Mouse (Mus musculus) intestine, postnatal 0 days (tissue): ENCODE results near the gene Pdpr. TPM values are rescaled to one million over a fixed set of nuclear protein-coding genes. Genes with fewer than 3 reads are reported as not detected.

ENCODE experiments used
- ATAC-seq: fragments of 200-750 bp; cut with Nextera tagmentation; 2 replicates; pipeline ENCODE4 v1.8.0; 2017; ENCODE audit warnings: mild to moderate bottlenecking, moderate TSS enrichment, moderate library complexity
- H3K27ac ChIP-seq: fragments of 300-500 bp; sonication (generic); 2 replicates; pipeline ENCODE4 v1.5.1; 2014; ENCODE audit warnings: mild to moderate bottlenecking, low read depth, low read length, moderate library complexity
- H3K27me3 ChIP-seq: fragments of 300-500 bp; sonication (generic); replicated peaks from 2 replicates; pipeline ENCODE4 v1.6.1; 2014; ENCODE audit warnings: low read length, mixed read lengths; ENCODE audit not compliant: control insufficient read depth, insufficient read depth
- H3K36me3 ChIP-seq: fragments of 300-500 bp; sonication (generic); 2 replicates; pipeline ENCODE4 v1.6.1; 2014; ENCODE audit warnings: mild to moderate bottlenecking, moderate library complexity; ENCODE audit not compliant: control insufficient read depth, insufficient read depth
- H3K4me1 ChIP-seq: fragments of 300-500 bp; sonication (generic); replicated peaks from 2 replicates; pipeline ENCODE4 v1.6.1; 2014; ENCODE audit warnings: antibody characterized with exemption, low read length, mixed read lengths; ENCODE audit not compliant: control insufficient read depth, insufficient read depth
- H3K4me2 ChIP-seq: fragments of 300-500 bp; sonication (generic); replicated peaks from 2 replicates; pipeline ENCODE4 v1.6.1; 2014; ENCODE audit warnings: low read depth, mild to moderate bottlenecking, moderate library complexity
- H3K4me3 ChIP-seq: fragments of 300-500 bp; sonication (generic); 2 replicates; pipeline ENCODE4 v1.5.1; 2014; ENCODE audit warnings: low read depth, low read length
- H3K9ac ChIP-seq: fragments of 300-500 bp; sonication (generic); 2 replicates; pipeline ENCODE4 v1.6.1; 2014; ENCODE audit warnings: mild to moderate bottlenecking, low read depth, low read length
- H3K9me3 ChIP-seq: fragments of 300-500 bp; sonication (generic); 2 replicates; pipeline ENCODE4 v1.6.1; 2016; ENCODE audit warnings: mixed run types; ENCODE audit not compliant: control insufficient read depth
- CTCF ChIP-seq: sonication (generic); IDR thresholded peaks from 2 replicates; pipeline ENCODE4 v1.5.1; 2016; ENCODE audit warnings: low read depth, mild to moderate bottlenecking, control low read depth, antibody characterized with exemption, moderate library complexity
- WGBS: fragments of 180-500 bp; shearing (Covaris S2); extraction: QIAGEN DNeasy Blood & Tissue Kit; methylation state at CpG from one replicate; pipeline ENCODE4 v1.1.7; 2014; 5-methylcytosine and 5-hydroxymethylcytosine counted together
- polyA plus RNA-seq: library from polyadenylated mRNA; unstranded; fragments of >200 nt; fragmentation: Nextera tagmentation; extraction: Ambion mirVana; gene quantifications from 2 replicates; pipeline ENCODE4 v1.2.1, GENCODE M21; 2015

The Pdpr gene
- polyA plus RNA-seq, 1 experiment from 2014 or later: 4.3 TPM

DNA sequence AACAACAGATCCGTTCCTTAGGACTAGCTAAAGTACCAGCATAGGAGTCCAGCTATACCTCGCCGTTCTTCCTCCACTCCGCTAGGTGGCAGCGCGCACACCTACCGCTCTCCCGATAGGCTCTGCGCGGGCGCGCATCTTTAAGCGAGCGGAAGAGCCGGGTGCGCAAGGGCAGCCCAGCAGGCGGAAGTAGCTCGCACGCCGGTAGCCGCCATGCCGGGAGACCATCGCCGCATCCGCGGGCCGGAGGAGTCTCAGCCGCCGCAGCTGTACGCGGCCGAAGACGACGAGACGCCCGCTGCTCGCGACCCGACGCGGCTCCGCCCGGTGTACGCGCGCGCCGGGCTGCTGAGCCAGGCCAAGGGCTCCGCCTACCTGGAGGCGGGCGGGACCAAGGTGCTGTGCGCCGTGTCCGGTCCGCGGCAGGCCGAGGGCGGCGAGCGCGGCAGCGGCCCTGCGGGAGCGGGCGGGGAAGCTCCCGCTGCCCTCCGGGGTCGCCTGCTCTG, 38.2 kb upstream of the Pdpr start, which contains the start of gene Exosc6:
TSS of gene Exosc6 (plus strand) at position 182 of the 506 bp plus-strand sequence.
- peaks cover 6% of the 10 kb centered on the region; the same call in 1 of the 2 replicates for H3K4me1 ChIP-seq
- H3K36me3 ChIP-seq: peaks cover 45% of the 10 kb centered on the region
- H3K27ac ChIP-seq: peak within 1 kb of the TSS; percentile 73
- H3K27me3 ChIP-seq: no peaks in the 10 kb centered on the region
- no peaks in the 10 kb centered on the region for H3K9me3 ChIP-seq
- TF ChIP-seq CTCF: peak; percentile 98
- peak within 1 kb of the TSS; percentile 75 for H3K9ac ChIP-seq
- peak within 1 kb of the TSS; percentile 91 for H3K4me2 ChIP-seq
- WGBS: under 1% methylated on average over 63 of the region's 68 CpGs
- ATAC-seq: peak; percentile 91
- H3K4me3 ChIP-seq: peak within 1 kb of the TSS; percentile 91

DNA sequence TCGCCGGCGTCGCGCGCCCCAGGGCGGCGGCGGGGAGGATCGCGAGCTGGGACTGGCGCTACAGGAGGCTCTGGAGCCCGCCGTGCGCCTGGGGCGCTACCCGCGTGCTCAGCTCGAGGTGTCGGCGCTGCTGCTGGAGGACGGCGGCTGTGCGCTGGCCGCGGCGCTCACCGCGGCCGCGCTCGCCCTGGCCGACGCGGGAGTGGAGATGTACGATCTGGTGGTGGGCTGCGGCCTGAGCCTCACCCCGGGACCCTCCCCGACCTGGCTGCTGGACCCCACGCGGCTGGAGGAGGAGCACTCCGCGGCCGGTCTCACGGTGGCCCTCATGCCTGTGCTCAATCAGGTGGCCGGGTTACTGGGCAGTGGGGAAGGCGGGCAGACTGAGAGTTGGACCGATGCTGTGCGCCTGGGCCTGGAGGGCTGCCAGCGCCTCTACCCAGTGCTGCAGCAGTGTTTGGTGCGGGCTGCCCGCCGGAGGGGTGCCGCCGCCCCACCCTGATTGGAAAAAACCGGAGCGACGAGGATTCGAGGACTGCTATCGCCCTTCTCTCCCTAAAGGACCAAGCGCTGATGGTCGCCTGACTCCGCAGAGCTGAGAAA, 37.6 kb upstream of the Pdpr start:
- peak; percentile 67 for ATAC-seq
- TF ChIP-seq CTCF: no peak
- no peaks in the 10 kb centered on the region for H3K9me3 ChIP-seq
- H3K27me3 ChIP-seq: no peaks in the 10 kb centered on the region
- peak overlapping the region; percentile 75 for H3K9ac ChIP-seq
- peak overlapping the region; percentile 91 for H3K4me2 ChIP-seq
- peak overlapping the region; percentile 91 for H3K4me3 ChIP-seq
- under 1% methylated on average over 54 of the region's 63 CpGs for WGBS
- peak overlapping the region; percentile 73 for H3K27ac ChIP-seq
- peaks cover 40% of the 10 kb centered on the region for H3K36me3 ChIP-seq
- peaks cover 6% of the 10 kb centered on the region; the same call in 1 of the 2 replicates for H3K4me1 ChIP-seq

DNA sequence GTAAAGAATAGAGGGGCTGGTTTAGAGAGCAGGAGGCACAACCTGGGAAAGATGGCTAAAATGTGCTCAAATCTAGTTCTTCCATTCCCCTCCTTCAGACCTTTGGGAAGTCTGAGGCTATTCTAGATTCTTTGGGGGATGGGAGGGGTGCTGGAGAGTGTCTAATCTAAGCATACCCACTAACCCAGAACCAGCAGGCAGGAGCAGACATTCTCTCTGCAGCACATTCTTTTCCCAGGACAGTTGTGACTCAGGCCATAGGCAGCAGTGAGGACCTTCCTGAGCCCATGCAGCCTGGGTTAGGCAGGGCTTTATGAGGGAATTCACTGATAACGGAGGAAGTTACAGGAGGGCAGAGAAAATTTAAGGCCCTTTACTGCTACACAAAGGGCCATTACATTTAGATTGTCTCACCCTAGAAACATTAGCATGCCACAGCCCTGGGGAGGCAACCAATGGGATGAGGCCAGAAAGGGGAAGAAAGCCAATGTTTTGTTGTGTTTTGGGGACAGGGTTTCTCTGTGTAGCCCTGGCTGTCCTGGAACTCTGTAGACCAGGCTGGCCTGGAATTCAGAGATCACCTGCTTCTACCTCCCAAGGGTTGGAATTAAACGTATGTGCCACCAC, 35.4 kb upstream of the Pdpr start:
- H3K27me3 ChIP-seq: no peaks in the 10 kb centered on the region
- no peak overlapping the region for H3K4me3 ChIP-seq
- peaks cover 6% of the 10 kb centered on the region; the same call in 1 of the 2 replicates for H3K4me1 ChIP-seq
- no peaks in the 10 kb centered on the region for H3K9me3 ChIP-seq
- no peak overlapping the region for H3K27ac ChIP-seq
- H3K4me2 ChIP-seq: no peak overlapping the region
- ATAC-seq: no peak
- 48% methylated on average over 2 of the region's 2 CpGs for WGBS
- H3K36me3 ChIP-seq: peaks cover 18% of the 10 kb centered on the region
- TF ChIP-seq CTCF: no peak
- no peak overlapping the region for H3K9ac ChIP-seq

DNA sequence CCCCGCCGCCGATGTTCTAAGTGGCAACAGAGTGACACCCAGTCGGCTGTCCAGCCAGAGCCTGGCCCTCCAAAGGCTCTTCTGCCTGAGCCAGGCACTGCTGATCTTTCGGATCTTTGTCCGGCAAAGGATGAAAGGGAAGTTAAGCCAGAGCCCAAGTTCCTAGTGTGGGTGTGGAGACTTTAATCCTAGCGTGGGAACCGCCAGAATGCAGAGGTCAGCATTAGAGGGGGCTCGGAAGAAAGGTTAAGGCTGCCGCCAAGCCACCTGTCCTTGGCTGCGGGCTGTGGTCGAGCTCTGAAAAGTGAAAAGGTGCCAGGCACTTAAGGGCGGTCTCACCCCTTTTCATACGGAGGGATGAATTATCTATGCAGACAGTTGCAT, 32.8 kb upstream of the Pdpr start:
- H3K9ac ChIP-seq: peak overlapping the region; percentile 35
- no peaks in the 10 kb centered on the region for H3K27me3 ChIP-seq
- no peaks in the 10 kb centered on the region for H3K9me3 ChIP-seq
- no peaks in the 10 kb centered on the region; the same call in 1 of the 2 replicates for H3K36me3 ChIP-seq
- H3K4me2 ChIP-seq: peak overlapping the region; percentile 86
- 2% methylated on average over 14 of the region's 14 CpGs for WGBS
- peak overlapping the region; percentile 66 for H3K4me3 ChIP-seq
- ATAC-seq: no peak
- TF ChIP-seq CTCF: no peak
- H3K27ac ChIP-seq: no peak overlapping the region
- H3K4me1 ChIP-seq: peaks cover 6% of the 10 kb centered on the region; the same call in 1 of the 2 replicates

DNA sequence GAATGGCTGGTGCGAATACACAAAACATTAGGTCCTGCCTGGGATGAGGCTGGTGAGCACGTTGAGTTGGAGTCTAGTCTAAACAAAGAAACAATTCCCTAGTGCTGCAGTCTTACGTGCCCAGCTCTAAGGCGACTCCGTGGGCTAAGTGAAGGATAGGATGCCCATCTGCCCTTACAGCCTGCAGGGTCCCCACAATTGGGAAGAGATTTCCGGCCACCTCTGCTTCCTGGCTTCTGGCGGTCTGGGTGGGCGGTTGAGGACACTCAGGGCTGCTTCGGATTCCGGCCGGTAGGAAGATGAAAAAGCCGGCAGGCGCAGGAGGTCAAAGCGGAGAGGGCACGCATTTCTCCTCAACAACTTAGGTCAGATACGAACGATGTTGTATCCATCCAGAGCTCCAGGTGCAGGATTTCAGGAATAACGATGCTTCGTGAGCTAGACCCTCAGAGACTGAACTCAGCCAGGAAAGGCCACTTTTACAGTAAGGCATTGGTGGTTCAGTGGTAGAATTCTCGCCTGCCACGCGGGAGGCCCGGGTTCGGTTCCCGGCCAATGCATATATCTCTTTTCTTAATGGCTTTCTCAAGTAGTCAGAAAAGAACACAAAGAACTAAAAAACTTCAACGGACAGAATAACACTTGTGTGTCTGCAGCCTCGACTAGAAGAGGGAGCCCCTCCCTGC, 32.2 kb upstream of the Pdpr start:
- Histone ChIP-seq H3K9me3 (no peaks in the 10 kb centered on the region), H3K4me3 (peak overlapping the region; percentile 66), H3K27ac (no peak overlapping the region), H3K4me1 (peaks cover 6% of the 10 kb centered on the region; the same call in 1 of the 2 replicates), H3K9ac (peak overlapping the region; percentile 35), H3K27me3 (no peaks in the 10 kb centered on the region), H3K36me3 (no peaks in the 10 kb centered on the region; the same call in 1 of the 2 replicates), H3K4me2 (peak overlapping the region; percentile 86)
- ATAC-seq: peak; percentile 72
- TF ChIP-seq CTCF: no peak
- WGBS: under 1% methylated on average over 27 of the region's 27 CpGs

DNA sequence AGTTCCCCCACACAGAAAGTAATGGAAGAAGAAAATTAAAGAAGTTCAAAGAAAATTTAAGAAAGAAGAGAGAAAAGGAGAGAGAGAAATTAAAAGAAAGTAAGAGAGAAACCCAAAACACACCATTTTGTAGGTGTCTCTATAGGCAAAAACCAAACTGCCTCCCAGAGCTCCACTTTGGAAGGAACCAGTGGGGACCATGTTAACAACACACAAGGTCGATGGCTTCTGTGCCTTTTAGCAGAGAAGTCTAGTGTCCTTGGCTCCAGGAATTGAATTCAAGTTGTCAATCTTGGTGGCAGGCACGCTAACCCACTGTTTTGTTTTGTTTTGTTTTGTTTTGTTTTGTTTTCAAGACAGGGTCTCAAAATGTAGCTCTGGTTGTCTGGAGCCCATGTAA, 31.5 kb upstream of the Pdpr start:
- H3K27me3 ChIP-seq: no peaks in the 10 kb centered on the region
- no peak overlapping the region for H3K27ac ChIP-seq
- peak overlapping the region; percentile 86 for H3K4me2 ChIP-seq
- TF ChIP-seq CTCF: no peak
- no peak overlapping the region for H3K9ac ChIP-seq
- no peak for ATAC-seq
- H3K4me3 ChIP-seq: peak overlapping the region; percentile 66; the same call in 1 of the 2 replicates
- 59% methylated on average over 2 of the region's 2 CpGs for WGBS
- H3K9me3 ChIP-seq: no peaks in the 10 kb centered on the region
- H3K36me3 ChIP-seq: no peaks in the 10 kb centered on the region; the same call in 1 of the 2 replicates
- peaks cover 6% of the 10 kb centered on the region; the same call in 1 of the 2 replicates for H3K4me1 ChIP-seq
